Mouse (Mus musculus): Measurements from ENCODE around the gene Smarca4.

DNA sequence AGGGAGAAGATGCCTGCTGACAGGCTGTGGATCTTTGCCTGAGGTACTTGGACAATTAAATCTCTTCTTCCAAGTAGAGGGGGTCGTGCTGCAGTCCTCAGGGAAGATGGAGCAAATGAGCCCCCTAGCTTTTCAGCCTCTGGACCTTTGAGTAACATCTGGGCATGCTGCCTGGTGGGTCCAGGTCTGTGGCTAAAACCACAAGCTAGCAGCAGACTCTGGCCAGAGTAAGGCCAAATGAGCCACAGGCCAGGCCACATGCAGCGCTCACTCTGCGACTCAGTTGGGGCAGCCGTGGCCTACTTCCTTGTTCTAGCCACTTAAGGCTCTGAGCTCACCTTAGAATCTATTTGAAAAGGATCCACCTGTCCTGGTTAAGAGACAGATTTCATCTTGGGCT is 76.5 kb downstream of the Smarca4 start:
- TF ChIP-seq POLR2A (IDR thresholded peaks at IDR 0.05; ENCODE audit: borderline replicate concordance, extremely low read depth, low read depth, low read length) (no peak), CTCF (IDR thresholded peaks at IDR 0.05; ENCODE audit: insufficient read depth, low read length) (no peak)
